In genomic region chr11:75192336-75193214, GRCm38 (mm10) we compare ENCODE assay signal across 8 mouse cellular contexts. TPM values are rescaled to one million over a fixed set of nuclear protein-coding genes. Genes with fewer than 3 reads are reported as not detected.
DNase-seq lines count a peak whose midpoint lies in the region; ATAC-seq and TF ChIP-seq lines count a peak whose summit lies in the region.

No protein-coding gene starts in this region.

- no peaks in the 10 kb centered on the region for H3K36me3 ChIP-seq in limb, embryonic 14.5 days (ENCODE audit: control insufficient read depth, insufficient read depth, low read length)
- H3K36me3 ChIP-seq in midbrain, embryonic 14.5 days (ENCODE audit: control insufficient read depth, insufficient read depth, low read length) = no peaks in the 10 kb centered on the region

- DNase-seq in CD4-positive, CD25-positive, alpha-beta regulatory T cell, adult 2 months (ENCODE audit: low read depth, low spot score) = peak; percentile 86
- peak; percentile 89 to 91 for DNase-seq in cerebellum, postnatal 36 days
- DNase-seq in gastrocnemius, postnatal 25 days = peak; percentile 79
- peak; percentile 87 for DNase-seq in induced T-regulatory cell, adult 2 months (ENCODE audit: low read depth)
- DNase-seq in limb, embryonic 14.5 days (ENCODE audit: low spot score) = peak; percentile 68
- peak; percentile 87 for DNase-seq in midbrain, embryonic 14.5 days
- peak; percentile 65 to 70 for DNase-seq in spleen, postnatal 36 days (ENCODE audit: low spot score in 2 of 2)

- peak overlapping the region; percentile 89 for H3K4me2 ChIP-seq in limb, embryonic 14.5 days (replicated peaks; ENCODE audit: low read depth, low read length, severe bottlenecking)
- H3K4me2 ChIP-seq in midbrain, embryonic 14.5 days (ENCODE audit: low read length) = peak overlapping the region; percentile 80

- peaks cover 48% of the 10 kb centered on the region for H3K27me3 ChIP-seq in limb, embryonic 14.5 days (ENCODE audit: control insufficient read depth, insufficient read depth, low read length)
- peaks cover 19% of the 10 kb centered on the region; the same call in 1 of the 2 replicates for H3K27me3 ChIP-seq in midbrain, embryonic 14.5 days (ENCODE audit: control insufficient read depth, insufficient read depth, low read length)

- no peak for ATAC-seq in CD4-positive, CD25-positive, alpha-beta regulatory T cell, adult 4 months
- ATAC-seq in limb, embryonic 14.5 days (ENCODE audit: low FRiP score, low read depth) = peak; percentile 56
- peak; percentile 57 for ATAC-seq in midbrain, embryonic 14.5 days (ENCODE audit: low FRiP score, low TSS enrichment)

- H3K9ac ChIP-seq in limb, embryonic 14.5 days (ENCODE audit: low read depth, low read length, severe bottlenecking) = no peak overlapping the region
- H3K9ac ChIP-seq in midbrain, embryonic 14.5 days (replicated peaks; ENCODE audit: low read length) = peak overlapping the region; percentile 68

- 27% methylated on average over 13 of the region's 13 CpGs for WGBS in limb, embryonic 14.5 days
- 21% methylated on average over 13 of the region's 13 CpGs for WGBS in midbrain, embryonic 14.5 days

- H3K9me3 ChIP-seq in limb, embryonic 14.5 days (ENCODE audit: control insufficient read depth, low read length) = no peaks in the 10 kb centered on the region
- H3K9me3 ChIP-seq in midbrain, embryonic 14.5 days (ENCODE audit: control insufficient read depth, low read length) = no peaks in the 10 kb centered on the region

- no peak overlapping the region for H3K27ac ChIP-seq in limb, embryonic 14.5 days (replicated peaks; ENCODE audit: low read depth, low read length)
- H3K27ac ChIP-seq in midbrain, embryonic 14.5 days (replicated peaks; ENCODE audit: low read depth, low read length) = peak overlapping the region; percentile 77

- TF ChIP-seq POLR2A in limb, embryonic 14.5 days (IDR thresholded peaks at IDR 0.05; ENCODE audit: borderline replicate concordance, extremely low read depth, insufficient read depth, insufficient read length) = no peak

- peak overlapping the region; percentile 55 for H3K4me3 ChIP-seq in limb, embryonic 14.5 days (replicated peaks; ENCODE audit: low read length)
- H3K4me3 ChIP-seq in midbrain, embryonic 14.5 days (replicated peaks; ENCODE audit: low read depth, low read length) = peak overlapping the region; percentile 59

- peaks cover 21% of the 10 kb centered on the region for H3K4me1 ChIP-seq in limb, embryonic 14.5 days (ENCODE audit: control insufficient read depth, insufficient read depth, low read length)
- peaks cover 60% of the 10 kb centered on the region for H3K4me1 ChIP-seq in midbrain, embryonic 14.5 days (ENCODE audit: control insufficient read depth, insufficient read depth, low read length)

RNA-seq across cellular contexts. Expression of gene Rtn4rl1, which starts 1.0 kb away (rescaled TPM):
- polyA plus RNA-seq in CD4-positive, CD25-positive, alpha-beta regulatory T cell, adult 4 months (2017; shearing (Covaris generic)) = 1 to 10 TPM; 1.5 to 1.8 TPM
- 1 to 10 TPM in 1 of 2 experiments, under 1 TPM in 1; 1.00 to 1.7 TPM for total RNA-seq in gastrocnemius, postnatal 25 days (2021)
- 3.4 and 3.9 TPM in 2 replicates for polyA plus RNA-seq in limb, embryonic 14.5 days (2012; rRNA removed)
- 4.4 and 5.3 TPM in 2 replicates for polyA plus RNA-seq in limb, embryonic 14.5 days (2014; fragmentation: Nextera tagmentation; extraction: Ambion mirVana)
- polyA plus RNA-seq in midbrain, embryonic 14.5 days (2014; fragmentation: Nextera tagmentation; extraction: Ambion mirVana) = 16.5 and 17.4 TPM in 2 replicates

RNA-seq across cellular contexts. Expression of gene Dph1, which starts 1.5 kb away (rescaled TPM):
- polyA plus RNA-seq in CD4-positive, CD25-positive, alpha-beta regulatory T cell, adult 4 months (2017; shearing (Covaris generic)) = 10 to 100 TPM; 11.0 to 20.6 TPM
- total RNA-seq in gastrocnemius, postnatal 25 days (2021) = 1 to 10 TPM; 5.6 to 5.8 TPM
- polyA plus RNA-seq in limb, embryonic 14.5 days (2012; rRNA removed) = 30.0 and 46.6 TPM in 2 replicates
- 23.1 and 25.5 TPM in 2 replicates for polyA plus RNA-seq in limb, embryonic 14.5 days (2014; fragmentation: Nextera tagmentation; extraction: Ambion mirVana)
- 13.7 and 14.8 TPM in 2 replicates for polyA plus RNA-seq in midbrain, embryonic 14.5 days (2014; fragmentation: Nextera tagmentation; extraction: Ambion mirVana)

RNA-seq across cellular contexts. Expression of gene Ovca2, which starts 13.9 kb away (rescaled TPM):
- 10 to 100 TPM; 19.2 to 29.4 TPM for polyA plus RNA-seq in CD4-positive, CD25-positive, alpha-beta regulatory T cell, adult 4 months (2017; shearing (Covaris generic))
- total RNA-seq in gastrocnemius, postnatal 25 days (2021) = 1 to 10 TPM; 2.8 to 3.3 TPM
- 22.5 and 25.0 TPM in 2 replicates for polyA plus RNA-seq in limb, embryonic 14.5 days (2012; rRNA removed)
- polyA plus RNA-seq in limb, embryonic 14.5 days (2014; fragmentation: Nextera tagmentation; extraction: Ambion mirVana) = 29.8 and 30.3 TPM in 2 replicates
- 15.4 and 20.2 TPM in 2 replicates for polyA plus RNA-seq in midbrain, embryonic 14.5 days (2014; fragmentation: Nextera tagmentation; extraction: Ambion mirVana)

RNA-seq across cellular contexts. Expression of gene Hic1, which starts 23.3 kb away (rescaled TPM):
- polyA plus RNA-seq in CD4-positive, CD25-positive, alpha-beta regulatory T cell, adult 4 months (2017; shearing (Covaris generic)) = under 1 TPM in 1 of 2 experiments, not detected in 1; 0.36 TPM
- 1 to 10 TPM; 5.7 to 5.9 TPM for total RNA-seq in gastrocnemius, postnatal 25 days (2021)
- polyA plus RNA-seq in limb, embryonic 14.5 days (2012; rRNA removed) = 90.8 and 125 TPM in 2 replicates
- polyA plus RNA-seq in limb, embryonic 14.5 days (2014; fragmentation: Nextera tagmentation; extraction: Ambion mirVana) = 21.4 and 24.6 TPM in 2 replicates
- 0.66 and 0.92 TPM in 2 replicates for polyA plus RNA-seq in midbrain, embryonic 14.5 days (2014; fragmentation: Nextera tagmentation; extraction: Ambion mirVana)
